Mouse (Mus musculus) urinary bladder, postnatal 36 days (tissue): ENCODE data around the gene Smap2.

Experiments used
- DNase-seq, 2 experiments: peaks; one replicate each; pipeline ENCODE4 v3.0.0; 2022; ENCODE audit warnings: low spot score in 2 of 2, mixed read lengths in 1 of 2

Smap2 gene

DNA sequence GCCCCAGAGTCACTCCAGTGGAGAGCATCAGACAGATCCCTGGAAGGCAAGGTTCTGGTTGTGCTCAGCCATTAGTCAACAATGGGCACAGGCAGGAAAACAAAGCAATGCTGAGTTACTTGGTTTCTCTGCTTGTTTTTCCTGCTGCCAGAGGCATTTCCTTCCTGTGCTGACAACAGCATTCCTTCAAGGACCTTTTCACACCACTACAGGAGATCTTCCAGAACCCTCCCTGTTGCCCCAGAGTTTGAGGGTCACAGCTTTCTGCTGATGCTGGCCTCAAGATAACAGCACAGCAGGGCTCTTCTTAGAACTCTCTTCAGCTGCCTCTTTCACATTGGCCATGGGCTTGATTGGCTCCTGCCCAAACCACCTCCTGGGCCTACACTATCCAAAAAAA, 4.9 kb upstream of the Smap2 start:
- no peak for DNase-seq

DNA sequence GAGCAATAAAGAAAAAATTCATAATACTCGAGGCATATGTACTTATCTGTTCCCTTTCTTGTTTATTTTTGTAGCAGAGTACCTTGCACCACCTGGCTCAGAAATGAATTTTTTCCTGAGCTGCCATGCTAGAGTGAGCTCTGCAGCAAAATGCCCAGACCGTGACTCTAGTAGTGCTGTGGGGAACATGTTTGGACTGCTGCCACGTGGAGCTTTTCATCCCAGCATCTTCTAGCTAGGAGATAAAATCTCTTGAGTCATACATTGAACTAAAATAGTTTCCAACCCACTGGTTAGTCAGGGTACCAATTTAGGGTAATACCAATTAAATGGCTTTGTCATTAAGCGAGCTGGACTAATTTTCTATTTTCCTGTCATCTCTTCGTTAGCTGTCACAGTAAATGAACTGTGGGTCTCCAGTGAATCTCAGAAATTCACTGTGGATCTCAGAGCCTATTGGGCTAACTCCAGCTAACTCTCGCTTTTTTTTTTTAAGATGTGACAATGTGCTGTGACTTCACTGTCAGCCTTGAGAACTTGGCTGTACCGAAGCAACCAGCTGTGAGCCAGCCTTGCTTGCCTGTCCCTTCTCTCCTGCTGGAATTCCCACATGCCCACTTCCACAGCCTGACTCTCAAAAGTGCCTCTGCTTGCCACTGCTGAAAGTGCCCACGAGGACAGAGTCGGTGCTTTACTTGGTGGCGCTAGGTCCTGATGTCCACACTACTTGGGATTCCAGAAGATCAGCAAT, 3.2 kb upstream of the Smap2 start:
- no peak for DNase-seq

DNA sequence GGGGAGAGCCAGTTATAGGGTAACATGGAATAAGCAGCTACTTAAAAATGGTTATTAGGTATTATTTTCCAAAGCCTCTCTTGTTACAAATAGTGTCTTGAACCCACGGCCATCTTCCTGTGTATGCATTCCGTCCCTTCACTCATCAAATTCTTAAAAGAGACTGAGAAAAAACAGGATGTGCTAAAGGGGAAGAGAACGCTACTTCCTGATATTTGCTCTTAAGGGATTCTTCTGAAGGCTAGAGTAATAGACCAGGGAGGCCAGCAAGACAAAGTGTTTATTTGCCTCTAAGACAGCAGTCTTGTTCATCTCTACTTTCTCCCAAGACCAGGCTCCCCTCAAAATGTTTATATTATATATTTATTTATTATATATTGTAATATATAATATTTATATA, 1.2 kb upstream of the Smap2 start:
- no peak for DNase-seq

DNA sequence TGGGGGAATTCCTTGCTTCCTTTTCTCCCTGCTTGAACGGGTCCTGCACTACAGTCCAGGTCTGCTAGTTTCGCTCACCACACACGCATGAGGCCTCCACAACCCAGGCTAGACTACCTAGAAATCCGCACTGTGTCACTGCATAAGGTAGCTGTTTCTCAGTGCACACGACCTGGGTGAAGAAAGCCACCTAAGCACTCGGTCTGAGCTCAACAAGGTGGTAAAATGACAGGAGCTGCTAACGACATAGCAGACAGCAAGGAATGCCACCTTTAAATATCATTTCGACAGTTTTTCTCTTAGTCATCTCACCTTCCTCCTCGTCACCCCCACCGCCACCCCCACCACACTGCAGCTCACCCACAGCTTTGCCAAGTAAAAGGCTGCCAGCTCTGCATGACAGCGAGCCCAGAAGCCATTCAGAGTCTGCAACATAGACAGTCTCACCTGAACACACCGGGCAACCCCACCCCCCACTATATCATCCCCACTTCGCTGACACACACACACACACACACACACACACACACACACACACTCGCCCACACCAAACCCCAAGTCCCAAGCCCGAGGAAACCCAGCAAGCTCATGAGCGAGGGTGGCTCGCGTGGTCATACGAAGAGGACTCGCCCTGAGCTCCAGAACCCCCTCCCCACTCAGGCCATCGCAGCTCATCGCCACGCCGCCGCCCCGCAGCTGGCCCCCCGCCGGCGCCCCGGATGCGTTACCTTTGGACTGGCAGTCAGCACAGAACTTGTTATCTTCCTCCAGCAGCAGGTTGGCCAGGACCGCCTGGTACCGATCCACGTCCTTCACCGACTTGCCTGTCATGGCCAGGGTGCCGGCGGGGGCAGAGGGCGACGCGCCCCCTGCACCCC, 787 bp downstream of the Smap2 start:
- DNase-seq, result peak in 1 of 2 experiments; percentile 11

DNA sequence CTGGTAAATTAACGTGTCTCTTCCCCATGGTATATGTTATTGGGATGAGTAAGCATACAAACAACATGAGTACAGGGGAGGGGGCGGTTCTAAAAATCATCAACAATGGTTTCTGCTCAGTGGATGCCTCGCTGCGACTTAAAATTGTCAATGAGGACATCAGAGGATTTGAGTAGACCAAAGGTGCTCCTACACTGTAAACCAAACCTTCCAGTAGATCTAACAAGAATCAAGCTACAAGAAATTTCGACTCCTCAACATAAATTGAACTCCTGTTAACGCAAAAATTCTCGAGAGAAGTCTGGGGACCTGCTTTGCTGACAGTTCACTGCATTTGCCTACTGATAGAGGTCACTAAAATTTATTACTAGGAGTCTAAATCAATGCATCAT, 1.8 kb downstream of the Smap2 start:
- no peak for DNase-seq

DNA sequence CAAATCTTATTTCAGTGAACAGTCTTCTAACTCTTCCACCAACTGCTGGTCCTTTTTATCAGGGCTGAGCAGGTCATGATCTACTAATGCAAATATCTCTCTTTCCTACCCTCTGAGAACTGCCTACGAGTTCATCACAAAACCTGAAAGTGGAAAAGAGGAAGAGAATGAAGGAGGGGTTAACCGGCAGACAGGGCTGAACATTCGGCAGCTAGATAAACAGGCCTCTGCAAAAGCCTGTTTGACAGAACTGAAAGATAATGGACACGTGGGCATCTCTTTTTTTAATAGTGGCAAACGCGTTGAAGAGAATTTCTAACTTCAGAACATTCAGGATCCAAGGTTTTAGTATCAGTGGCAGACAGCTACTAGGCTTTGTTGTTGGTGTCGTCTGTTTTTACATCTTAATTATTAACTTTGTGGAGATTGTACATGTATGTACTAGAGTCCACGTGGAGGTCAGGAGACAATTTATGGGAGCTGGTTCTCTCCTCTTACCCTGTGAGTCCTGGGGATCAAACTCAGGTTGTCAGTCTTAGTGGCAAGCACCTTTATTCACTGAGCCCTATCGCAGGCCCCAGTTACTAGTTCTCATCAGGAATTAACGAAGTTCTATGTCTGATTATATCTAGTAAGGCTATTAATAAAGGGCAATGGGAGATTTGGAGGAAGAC, 2.3 kb downstream of the Smap2 start:
- no peak for DNase-seq

DNA sequence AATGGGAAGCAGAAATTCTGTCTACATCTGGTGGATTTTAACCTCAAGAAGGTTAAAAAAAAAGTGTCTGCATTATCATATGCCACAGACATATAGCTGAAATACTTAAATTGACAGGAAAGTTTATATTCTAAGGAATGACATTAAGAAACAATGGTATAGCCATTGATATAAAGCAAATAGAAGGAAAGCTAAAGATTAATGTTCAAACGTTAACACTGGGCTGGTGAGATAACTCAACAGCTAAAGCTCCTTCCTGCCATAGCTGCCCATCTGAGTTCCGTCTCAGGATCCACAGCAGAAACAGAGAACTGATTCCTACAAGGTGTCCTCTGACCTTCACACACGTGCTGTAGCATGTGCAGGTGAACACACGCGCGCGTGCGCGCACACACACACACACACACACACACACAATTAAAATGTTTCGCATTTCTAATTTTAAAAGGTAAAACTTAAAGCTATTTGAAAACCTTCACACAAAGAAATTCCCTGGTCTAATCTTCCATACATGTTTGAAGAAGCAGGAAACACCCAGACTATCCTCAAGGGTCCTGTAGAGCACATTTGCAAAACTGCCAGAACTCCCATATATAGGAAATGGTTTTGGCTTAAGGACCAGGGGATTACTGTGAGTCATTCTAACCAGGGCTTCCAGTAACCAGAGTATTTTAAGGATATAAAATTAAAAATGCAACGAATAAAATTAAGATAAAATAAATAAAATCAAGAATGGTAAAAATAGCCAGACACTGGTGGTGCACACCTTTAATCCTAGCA, 6.1 kb downstream of the Smap2 start:
- DNase-seq, result no peak

DNA sequence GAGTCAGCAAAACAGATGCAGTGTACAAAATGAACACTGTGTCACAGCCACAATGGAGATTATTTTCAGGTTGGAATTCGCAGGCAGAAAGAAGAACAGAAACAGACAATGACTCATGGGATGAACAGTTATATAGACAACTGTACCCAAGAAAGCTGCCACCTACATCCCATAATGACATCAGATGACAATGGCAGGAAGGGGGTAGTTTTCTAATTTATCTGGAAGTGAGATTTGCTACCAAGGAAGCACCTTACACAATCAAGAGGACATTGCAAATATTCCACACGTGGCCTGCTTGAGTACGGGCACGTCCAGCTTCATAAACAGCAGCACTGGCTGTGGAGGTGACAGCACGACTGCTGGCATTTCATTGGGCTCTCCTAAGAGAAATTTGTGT, 7.9 kb downstream of the Smap2 start:
- DNase-seq, result no peak

DNA sequence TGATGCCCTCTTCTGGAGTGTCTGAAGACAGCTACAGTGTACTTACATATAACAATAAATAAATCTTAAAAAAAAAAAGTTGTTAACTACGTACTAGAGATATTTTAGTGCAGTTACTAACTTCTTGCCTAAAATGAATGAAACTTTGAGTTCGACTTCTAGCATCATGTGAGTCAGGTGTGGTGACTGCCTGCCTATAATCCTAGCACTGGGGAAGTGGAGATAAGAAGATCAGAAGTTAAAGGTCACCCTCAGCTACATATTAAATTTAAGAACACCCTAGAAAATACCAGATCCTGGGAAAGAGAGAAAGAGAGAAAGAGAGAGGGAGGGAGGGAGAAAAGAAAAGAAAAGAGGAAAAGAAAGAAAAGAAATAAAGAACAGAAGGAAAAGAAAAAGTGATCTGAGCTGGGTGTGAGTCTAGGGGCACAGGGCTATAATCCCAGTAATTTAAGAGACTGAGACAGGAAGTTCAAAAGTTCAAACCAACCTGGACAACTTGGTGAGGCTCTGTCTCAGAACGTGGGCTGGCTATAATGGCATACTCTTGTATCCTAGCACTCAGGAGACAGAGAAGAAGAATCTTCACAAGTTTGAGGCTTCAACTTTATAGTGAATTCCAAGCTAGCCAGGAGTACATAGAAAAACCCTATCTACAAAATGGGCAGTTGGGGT, 8.8 kb downstream of the Smap2 start:
- no peak for DNase-seq

DNA sequence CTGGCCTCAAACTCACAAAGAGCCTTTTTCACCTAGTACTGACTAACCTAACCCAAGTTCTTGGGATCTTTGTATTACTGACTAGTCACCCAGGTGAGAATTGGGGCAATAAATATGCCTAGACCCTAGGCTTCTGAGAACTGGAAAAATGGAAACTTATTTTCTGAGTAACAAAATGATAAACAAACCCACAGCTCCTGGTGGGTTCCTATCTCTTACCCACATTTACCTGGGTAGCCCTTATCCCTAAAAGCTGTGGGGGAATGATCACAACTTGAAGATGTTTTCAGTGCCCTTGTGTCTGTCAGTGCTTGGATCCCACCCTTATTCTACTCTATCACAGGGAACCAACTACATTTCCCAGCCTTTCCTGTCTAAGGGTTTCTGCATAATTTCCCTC, 10.0 kb downstream of the Smap2 start:
- no peak for DNase-seq

DNA sequence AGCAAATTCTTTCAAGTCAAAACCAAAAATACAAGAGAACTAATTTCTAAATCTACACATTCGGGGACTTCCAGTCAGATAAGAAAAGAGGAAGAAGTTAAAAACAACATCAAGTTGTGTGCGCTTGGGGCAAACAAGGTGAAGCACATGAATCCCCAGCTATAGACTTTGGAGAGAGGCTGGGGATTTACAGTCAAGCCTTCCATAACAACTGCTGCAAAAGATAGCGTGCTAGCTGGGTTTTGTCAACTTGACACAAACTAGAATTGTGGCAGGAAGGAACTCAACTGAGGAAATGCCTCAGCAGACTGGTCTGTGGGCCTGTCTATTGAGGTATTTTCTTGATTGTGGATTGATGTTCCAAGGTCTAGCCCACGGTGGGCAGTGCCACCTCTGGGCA, 12.4 kb downstream of the Smap2 start:
- no peak for DNase-seq

DNA sequence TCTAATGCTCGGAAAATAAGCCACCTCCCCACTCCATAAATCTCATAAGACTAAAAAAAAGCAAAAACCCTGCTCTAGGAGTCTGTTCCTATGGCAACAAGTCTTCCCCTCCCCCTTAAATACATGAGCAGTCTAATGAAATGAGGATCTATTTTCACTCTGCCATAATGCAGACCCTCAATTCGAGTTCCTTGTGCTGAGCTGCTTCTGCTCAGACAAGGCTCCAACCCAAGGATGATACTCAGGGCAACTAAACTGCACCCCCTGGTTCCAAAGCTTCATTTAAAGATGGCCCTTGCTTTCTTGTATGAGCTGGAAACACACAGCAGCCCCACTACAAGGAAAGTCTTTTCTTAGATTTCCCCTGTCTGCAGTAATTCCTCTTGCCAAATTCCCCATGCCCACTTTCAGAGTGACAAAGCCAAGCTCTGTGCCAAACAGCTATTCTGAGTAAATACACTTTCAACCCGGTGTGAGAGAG, 13.4 kb downstream of the Smap2 start:
- no peak for DNase-seq

DNA sequence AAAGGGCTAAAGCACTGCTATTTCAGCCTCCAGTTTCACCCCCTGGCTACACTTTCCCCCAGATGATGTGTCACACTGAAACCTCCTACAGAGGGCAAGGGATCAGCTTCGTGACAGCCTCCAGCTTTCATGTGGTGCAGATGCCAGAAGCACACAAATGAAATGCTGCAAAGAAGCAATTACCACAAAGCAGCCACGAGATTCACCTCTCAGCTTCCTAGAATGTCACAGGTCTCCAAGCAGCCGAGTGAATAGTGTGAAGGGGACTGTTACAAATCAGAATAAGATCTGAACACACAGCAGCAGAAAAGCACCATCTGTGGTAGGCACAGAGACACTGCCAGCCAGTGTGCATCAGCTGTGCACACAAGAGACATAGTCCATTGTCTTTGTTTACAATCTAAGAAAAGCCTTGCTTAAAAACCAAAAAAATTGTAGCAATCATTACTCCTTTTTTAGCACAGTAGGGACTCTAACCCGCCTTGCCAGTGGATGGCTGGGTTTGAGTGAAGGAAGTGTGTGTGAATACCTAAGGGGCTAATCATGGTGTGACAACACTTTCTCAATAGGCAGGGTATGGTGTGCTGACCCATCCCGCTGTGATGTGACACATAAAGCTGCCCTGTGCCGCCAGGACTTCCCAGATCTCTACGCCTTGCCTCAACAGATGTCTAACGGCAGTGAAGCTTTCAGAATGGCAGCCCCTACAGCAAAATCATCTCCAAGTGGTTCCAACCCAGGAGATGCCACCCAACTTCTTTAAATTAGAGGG, 14.5 kb downstream of the Smap2 start:
- DNase-seq, result no peak

DNA sequence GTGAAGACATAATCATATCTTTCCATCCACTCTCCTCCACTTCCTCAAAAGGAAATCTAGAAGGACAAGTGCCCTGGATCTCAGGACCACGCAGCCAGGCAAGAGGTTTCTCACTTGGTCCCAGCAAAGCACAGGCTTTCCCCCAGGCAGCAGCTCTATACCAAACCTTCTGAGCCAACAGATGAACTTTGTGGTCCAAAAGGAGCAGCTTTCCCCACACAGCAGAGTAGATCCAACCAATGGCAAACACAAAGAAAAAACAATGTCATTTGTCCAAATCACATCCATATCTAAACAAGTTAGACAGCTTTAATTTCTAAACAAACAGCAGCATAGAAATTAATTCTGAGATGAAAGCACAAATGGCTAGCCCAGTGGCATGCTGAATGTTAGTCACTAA, 15.4 kb downstream of the Smap2 start:
- DNase-seq, result no peak

DNA sequence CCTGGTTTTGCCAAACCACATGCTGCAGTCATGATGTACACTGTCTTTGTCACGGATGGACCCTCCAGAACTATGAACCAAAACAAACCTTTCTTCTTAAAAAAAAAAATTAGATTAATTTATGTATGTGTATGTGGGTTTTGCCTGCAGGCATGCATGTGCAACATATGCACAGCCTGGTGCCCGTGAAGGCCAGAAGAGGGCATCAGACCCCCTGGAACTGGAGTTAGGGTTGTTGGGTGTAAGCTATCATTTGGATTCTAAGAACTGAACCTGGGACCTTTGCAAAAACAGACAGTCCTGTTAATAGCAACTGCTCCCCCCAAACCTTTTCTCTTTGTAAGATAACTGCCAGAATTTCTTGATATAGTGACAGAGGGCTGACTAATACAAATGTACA, 16.0 kb downstream of the Smap2 start:
- no peak for DNase-seq

DNA sequence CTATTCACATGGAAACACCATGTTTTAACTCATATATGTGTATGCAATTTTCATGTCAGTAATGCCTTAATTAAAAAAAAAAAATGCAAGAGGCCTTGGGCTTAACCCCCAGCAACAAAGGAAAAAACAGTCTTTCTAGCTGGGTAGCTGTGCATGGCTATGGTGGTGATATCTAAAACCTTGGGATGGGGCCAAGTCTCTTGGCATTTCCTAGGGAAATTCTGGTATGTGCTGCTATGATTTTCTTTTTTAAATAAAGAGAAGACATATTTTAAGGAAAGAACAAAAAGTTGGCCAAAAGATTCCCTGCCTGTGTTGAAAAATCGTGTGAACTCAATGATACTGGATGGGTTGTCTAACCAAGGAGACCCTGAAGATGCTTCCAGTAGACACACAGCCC, 21.1 kb downstream of the Smap2 start:
- DNase-seq, result no peak

DNA sequence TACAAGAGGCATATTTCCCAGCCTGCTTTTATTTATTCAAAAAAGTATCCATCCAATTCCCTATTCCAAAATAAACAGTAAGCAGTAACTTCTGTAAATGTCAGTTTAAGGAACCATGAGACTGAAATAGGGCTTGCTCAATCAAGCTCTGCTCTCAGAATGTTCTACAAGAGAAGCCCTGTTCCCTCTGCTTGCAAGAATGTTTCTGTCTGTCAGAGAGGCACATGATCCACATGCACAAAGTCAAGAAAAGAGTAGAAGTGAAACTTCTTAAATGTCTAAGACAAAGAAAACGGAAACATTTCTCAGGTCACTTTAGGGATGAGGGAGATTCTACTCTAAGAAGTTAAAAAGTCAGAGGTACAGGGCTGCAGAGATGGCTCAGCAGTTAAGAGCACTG, 24.0 kb downstream of the Smap2 start:
- DNase-seq, result no peak

DNA sequence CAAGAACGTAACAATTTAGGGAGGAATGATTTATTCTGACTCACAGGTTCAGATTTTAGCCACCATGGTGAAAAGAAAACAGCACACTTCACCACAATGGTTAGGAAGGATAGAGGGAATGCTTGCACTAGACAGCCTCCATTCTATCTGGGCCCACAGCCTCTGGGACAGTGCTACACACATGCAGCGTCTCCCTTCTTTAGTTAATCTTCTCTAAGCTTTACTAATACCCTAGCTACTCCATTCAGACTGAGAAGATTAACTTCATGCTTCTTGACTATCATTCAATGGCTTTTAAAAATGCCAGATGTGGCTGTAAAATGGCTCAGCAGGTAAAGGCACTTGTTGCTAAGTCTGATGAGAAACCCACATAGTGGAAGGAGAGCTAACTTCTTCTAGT, 24.8 kb downstream of the Smap2 start:
- DNase-seq, result no peak

DNA sequence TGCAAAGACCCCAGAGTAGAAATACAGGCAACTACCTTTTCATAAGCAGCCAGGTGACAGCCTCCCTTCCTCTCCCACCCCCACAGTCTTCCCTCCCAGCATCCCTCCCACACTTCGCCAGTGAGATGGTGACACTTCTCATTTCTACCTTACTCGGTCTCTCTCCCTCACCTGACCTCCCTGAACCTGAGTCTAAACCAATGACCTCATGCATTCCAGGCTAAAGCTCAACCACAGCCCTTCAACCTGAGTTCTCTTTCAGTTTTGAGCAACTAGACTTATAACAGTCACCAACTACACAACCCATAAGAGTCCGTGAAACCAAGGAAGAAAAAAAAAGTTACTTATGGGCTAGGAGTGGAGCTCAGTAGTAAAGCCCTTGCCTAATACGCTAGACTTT, 29.7 kb downstream of the Smap2 start:
- DNase-seq, result no peak

DNA sequence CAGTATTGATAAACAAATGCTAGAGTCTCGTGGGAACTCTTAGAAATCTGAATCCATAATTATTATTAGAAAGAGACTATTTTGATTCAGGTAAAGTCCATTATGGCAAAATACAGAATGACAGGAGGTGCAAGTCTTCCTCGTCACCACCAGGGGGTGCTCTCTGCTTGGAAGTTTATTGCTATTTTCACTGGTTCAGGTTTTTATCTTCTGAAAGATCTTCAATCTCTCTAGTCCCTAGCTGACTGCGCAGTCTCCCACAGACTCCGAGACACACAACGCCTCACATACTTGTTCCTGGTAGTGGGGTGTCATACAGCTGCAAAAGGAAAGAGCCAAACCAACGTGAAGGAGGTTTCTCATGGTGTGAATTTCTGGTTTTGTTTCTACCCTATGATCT, 30.6 kb downstream of the Smap2 start:
- DNase-seq, result peak in 1 of 2 experiments; percentile 20
